Mouse (Mus musculus): ENCODE measurements around the gene Cd68. TPM values are rescaled to one million over a fixed set of nuclear protein-coding genes. Genes with fewer than 3 reads are reported as not detected.

The Cd68 gene
- polyA plus RNA-seq (2017; shearing (Covaris generic)) = 3.9 TPM

DNA sequence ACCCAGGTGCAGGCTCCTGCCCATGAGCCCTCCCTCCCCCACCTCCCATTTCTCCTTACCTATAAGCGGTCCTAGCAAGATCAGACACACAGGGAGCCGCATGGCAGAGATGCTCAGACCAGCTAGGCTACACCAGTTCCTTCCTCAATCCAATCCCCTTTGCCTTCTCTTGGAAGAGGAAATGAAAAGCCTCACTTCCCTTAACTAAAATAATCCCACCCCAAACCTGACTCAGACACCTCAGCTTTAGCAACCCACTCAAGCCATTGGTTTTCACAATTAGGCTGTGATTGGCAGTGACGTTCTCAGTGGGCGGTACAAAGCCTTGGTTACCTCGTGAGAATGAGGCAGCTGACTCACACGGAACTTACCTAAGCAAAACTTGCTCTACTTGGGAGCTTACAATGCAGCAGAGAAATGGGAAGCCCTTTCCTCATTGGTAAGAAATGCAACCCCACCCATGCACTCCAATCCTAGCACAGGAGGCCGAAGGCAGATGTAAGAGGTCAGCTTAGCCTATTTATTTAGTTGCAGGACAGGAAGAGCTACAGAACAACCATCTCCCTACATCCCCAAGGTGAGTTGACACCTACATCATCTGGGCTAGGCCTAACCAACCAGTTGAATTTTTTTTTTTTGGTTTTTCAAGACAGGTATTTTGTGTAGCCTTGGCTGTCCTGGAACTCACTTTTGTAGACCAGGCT lies at the start of gene Cd68:
Cd68 (minus strand) TSS at position 193 of the 704 bp plus-strand sequence.

DNA sequence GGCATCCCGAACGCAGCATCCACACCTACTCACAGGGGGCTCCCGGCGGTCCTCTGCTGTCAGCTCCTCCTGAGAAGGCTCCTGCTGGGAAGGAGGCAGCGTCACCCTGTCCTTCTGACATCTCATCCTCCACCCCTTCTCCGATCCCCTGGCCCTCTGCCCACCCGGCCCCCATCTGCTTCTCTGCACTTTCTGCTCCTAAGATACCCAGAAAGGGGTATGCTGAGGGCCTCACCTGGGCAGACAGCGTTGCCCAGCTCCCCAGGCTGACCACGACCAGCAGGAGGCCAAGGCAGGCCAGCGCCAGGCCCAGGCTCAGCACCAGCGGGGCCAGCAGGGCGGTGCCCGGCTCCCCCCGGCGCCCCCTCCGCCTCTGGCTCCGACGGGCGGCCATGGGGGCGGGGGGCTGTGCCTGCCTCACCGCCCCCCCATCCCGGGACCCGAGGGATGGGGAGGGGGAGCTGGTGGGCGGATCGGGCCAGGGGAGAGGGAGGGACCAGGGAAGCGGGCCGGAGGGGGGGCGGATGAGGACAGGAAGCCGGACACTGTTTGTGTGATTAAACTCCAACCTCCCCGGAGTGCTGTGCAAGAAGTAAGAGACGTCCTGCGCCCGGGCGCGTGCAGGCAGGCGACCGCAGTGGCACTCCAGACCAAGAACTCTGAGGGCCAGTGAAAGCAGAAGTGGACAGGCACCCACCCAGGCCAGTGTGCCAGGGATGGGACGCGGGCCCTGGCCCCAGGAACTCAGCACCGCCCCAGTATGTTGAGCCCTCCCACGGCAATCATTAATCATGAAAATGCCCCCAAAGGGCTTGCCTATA lies 29.6 kb upstream of the Cd68 start, which contains the start of the genes Tnfsf12 and Tnfsfm13:
Tnfsf12 (minus strand) TSS at position 489 of the 821 bp plus-strand sequence.
Tnfsfm13 (minus strand) TSS at position 738 of the 821 bp plus-strand sequence.

DNA sequence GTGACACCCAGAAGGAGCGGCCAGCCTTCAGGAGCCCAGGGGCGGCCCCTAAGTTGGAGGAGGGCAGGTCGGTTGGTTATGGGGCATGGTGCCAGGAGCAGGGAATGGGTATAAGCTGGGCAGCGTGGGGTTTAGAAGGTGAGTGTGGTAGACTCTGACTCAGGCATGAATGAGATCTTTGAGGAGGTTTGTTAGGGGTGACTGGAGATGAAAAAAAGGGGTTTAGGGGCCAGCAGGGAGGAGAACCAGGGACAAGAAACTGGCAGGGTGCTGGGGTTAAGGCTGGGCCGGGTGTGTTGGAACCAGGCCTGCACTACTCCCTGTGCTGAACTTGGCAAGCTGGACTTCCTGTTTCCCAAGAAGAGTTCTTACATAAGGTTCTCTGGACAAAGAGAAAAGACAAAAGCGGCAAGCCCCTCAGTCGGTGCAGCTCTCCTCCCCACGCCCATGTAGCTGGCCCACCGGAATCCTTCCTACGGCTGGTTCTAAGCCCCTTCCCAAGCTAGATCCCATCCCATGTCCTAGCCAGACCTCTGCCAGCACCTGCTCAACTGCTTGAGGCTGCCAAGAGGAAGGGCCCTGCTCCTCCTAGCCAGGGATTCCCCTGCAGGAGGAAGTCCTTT lies 19.7 kb upstream of the Cd68 start, which contains the start of gene Tnfsf13:
Tnfsf13 (minus strand) TSS at position 259 of the 623 bp plus-strand sequence.

DNA sequence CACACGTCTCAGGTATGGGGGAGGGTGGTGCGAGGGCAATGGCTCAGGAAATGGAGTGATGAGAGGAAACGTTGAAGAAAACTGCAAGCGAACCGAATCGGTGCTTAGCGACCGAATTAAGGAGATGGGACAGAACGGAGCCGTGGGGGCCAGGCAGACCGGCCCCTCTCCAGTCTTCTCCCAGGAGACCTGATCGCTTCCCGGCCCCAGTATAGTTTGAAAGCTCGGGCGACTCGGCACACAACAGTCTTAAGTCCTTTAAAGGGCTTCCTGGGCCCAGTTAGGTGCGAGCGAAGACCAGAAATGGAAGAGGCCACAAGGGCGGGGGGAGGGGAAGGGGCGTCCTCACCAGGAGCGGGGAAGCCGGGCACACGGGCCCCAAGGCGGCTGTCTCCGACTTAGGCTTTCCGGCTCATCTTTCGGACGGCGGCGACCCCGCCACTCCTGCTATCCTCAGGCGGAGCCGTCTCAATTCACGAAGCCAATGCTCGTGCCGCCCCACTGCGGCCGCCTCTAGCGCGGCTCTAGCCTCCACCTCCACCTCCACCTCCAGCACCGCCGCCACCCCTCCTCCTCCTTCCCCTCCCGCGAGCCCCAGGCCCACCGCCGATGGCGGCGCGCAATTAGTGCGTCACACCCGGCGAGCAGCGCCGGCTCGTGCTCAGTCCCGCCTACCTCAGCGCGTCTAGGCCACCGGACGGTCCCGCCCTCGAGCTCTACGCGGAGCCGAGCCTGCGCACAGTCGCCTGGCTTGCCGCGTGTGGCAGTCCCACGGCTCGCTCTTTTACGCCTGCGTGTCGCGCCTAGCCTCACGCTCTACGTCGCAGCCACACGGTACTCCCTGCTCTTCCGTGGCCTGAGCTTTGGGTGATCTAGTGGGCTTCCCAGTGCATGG lies 15.6 kb upstream of the Cd68 start, which contains the start of gene Senp3:
Senp3 (minus strand) TSS at position 771 of the 895 bp plus-strand sequence.

DNA sequence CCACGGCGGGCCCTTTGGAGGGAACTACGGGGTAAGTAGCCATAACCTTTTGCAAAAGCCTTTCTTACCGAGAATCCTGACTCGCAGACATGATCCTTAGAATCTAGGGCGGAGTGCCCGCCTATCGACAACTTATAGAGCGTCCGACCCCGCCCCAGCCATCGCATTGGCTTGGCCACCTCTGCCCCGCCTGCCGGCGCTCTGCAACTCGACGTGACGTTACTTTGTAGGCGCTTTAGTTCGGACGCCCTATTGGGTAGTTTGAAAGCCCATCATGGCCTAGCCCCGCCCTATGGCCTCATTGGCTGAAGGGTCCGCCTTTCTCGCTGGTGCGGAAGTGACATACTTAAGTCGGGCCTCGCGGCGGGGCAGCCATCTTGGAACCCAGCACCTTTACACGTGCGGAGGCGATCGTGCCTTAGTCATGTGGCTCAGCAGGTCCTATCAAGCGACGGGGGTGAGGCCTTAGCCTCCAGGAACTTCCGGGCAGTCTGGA lies 6.3 kb upstream of the Cd68 start, which contains the start of gene Eif4a1:
Eif4a1 (minus strand) TSS at position 213 of the 496 bp plus-strand sequence.

DNA sequence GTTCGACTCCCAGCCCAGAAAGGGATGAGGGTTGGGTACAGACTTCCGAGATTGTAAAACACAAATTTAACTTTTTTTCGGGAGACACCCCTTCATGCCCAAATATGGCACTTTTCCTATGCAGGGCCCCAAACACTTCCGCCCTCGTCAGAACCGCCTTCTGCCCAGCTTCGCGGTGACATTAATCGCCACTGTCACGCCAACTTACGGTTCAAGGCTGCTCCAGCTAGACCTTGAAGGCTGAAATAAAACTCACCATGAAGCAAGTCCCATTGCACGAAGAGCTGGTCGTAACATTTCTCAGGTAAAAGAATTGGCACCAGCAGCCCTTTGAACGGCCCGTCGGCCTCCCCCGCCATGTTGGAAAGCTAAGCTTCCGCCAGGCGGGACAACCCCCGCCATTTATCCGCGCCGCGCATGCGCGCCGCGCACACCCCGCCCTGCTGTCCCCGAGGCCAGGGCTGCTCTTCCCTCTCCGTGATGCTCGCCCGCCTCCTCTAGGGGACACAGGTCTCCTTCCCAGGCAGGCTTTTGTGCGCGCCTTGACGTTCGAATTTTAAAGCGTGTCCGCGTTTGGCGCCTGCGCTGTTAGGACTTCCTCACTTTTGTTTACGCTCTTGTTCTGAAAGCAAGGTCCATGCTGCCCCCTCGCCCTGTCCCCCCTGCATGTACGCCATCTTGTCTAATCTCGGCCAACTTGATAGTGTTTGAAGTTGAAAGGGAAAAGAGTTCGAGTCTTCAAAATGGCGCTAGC lies 3.6 kb downstream of the Cd68 start, which contains the start of gene Mpdu1:
Mpdu1 (minus strand) TSS at position 430 of the 754 bp plus-strand sequence.

DNA sequence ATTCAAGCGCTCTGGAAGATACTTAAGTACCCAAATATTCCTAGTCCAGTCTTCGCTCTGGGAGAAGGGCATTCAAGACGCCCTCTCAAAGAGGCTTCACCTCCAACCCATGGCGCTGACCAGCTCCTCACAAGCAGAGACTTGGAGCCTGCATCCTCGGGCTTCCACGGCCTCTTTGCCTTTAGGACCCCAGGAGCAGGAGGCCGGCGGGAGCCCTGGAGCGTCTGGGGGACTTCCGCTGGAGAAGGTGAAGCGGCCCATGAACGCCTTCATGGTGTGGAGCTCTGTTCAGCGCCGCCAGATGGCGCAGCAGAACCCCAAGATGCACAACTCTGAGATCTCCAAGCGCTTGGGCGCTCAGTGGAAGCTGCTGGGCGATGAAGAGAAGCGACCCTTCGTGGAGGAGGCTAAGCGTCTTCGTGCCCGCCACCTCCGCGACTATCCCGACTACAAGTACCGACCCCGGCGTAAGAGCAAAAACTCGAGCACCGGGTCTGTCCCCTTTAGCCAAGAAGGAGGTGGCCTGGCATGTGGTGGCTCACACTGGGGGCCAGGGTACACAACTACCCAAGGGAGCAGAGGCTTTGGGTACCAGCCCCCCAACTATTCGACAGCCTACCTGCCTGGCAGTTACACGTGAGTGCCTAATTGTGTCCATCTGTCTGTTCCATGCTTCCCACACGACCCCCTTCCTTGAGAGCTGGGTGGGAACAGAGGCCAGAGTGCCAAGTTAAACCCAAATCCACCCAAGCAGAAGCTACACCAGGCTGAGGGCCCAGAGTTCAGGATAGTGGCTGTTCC lies 10.5 kb downstream of the Cd68 start, which contains the start of gene Sox15:
Sox15 (plus strand) TSS at position 51 of the 801 bp plus-strand sequence.

DNA sequence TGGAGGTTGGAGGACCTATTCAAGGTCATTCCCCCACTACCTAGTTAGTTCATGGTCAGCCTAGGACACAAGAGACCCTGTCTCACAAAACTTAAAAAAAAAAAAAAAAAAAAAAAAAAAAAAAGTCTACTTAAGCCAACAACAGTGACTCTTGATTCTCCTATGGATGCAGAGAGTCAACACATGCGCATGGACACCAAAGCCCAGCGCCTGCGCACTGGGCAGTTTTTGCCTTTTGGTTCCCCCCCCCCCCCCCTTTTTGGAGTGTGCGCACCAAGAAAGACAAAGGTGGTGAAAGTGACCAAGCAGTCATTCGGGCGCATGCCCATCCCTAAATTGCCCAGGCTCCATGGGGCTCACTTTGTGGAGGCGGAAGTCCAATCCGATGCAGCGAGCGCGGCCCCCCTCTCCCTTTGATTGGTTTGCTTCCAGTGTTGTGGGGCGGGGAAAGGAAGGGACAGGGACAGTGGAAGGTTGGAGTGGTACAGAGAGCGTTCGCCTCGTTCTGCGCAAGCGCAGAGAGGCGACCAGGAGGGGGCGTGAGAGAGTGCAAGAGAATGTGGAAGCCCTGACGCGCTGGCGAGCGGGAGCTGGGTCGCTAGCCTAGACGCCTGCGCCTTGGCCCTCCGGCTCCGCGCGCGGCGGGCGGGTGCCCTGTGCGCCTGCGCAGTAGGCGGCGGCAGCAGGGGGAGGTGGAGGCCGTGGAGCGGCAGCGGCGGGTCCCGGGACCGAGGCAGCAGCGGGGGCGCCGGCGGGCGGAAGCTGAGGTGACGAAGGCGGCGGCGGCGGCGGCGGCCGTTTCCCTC lies 33.5 kb downstream of the Cd68 start, which contains the start of gene Fxr2:
Fxr2 (plus strand) TSS at position 707 of the 806 bp plus-strand sequence.

DNA sequence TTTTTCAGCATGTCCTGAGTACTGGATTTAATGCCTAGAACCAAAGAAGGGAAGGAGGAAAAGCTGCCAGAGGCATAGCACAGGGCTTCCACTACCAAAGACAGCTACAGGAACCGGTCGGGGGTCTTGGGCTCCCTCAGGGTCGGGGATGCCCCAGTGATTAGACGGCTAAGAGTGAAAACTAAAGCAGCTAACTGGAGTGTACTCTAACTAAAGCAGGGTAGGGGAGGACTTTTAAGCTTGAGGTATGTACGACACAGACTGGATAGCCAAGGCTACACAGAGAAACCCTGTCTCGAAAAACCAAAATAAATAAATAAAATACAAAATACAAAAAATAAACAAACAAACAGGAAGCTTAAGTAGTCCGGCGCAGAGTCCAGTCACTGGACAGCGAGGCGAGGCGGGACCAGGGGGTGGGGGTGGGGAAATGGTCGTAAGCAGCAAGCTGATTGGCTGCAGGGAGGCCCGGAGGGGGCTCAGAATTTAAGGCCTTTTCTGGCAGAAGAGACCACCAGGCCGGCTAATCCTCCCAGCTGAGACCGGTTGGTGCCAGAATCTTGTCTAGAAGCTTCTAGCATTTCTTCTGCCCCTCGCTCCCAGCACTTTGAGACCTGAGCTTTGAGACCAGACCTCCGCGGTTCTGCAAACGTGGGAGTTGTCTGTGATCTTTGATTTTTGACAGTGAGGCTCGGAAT lies 44.2 kb downstream of the Cd68 start, which contains the start of gene Sat2:
Sat2 (plus strand) TSS at position 454 of the 698 bp plus-strand sequence.

DNA sequence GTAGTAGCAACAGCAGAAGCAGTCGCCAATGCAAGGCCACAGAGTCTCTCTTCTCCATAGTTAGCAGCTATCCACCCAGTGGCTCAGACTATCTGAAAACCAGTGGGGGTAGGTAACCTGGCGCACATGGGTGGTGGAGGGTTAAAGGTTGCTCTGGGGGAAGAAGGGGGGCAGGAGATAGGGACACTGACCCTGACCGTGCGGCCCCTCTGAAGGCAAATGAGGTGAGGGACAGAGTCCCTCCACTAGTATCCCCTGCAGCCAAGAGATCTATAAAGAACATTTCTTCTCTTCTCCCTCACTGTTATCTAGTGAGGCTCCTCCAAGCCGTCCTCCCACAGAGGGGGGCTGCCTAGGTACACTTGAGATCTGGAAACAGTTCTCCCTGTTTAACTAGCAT lies 48.1 kb downstream of the Cd68 start, which contains the start of gene Shbg:
Shbg (minus strand) TSS at position 101 of the 400 bp plus-strand sequence.

Other genes starting within 250 kb of the Cd68 start
- 0.16 TPM for gene Dnah2, start 117.0 kb downstream of the Cd68 start, polyA plus RNA-seq (2017; shearing (Covaris generic))
- not detected for gene Efnb3, start 105.9 kb downstream of the Cd68 start, polyA plus RNA-seq (2017; shearing (Covaris generic))
- 13.1 TPM for gene Wrap53, start 85.9 kb downstream of the Cd68 start, polyA plus RNA-seq (2017; shearing (Covaris generic))
- gene Trp53, start 85.8 kb downstream of the Cd68 start, polyA plus RNA-seq (2017; shearing (Covaris generic)) = 204 TPM
- not detected for gene Atp1b2, start 60.2 kb downstream of the Cd68 start, polyA plus RNA-seq (2017; shearing (Covaris generic))
- 0.68 TPM for gene Shbg, start 48.2 kb downstream of the Cd68 start, polyA plus RNA-seq (2017; shearing (Covaris generic))
- 0.59 TPM for gene Sat2, start 44.1 kb downstream of the Cd68 start, polyA plus RNA-seq (2017; shearing (Covaris generic))
- 73.0 TPM for gene Fxr2, start 33.2 kb downstream of the Cd68 start, polyA plus RNA-seq (2017; shearing (Covaris generic))
- 0.76 TPM for gene Sox15, start 10.8 kb downstream of the Cd68 start, polyA plus RNA-seq (2017; shearing (Covaris generic))
- gene Mpdu1, start 3.5 kb downstream of the Cd68 start, polyA plus RNA-seq (2017; shearing (Covaris generic)) = 44.5 TPM
- gene Eif4a1, start 6.3 kb upstream of the Cd68 start, polyA plus RNA-seq (2017; shearing (Covaris generic)) = 729 TPM
- 29.6 TPM for gene Senp3, start 15.9 kb upstream of the Cd68 start, polyA plus RNA-seq (2017; shearing (Covaris generic))
- not detected for gene Tnfsf13, start 19.6 kb upstream of the Cd68 start, polyA plus RNA-seq (2017; shearing (Covaris generic))
- gene Tnfsf12, start 29.7 kb upstream of the Cd68 start, polyA plus RNA-seq (2017; shearing (Covaris generic)) = not detected
- not detected for gene Tnfsfm13, start 29.9 kb upstream of the Cd68 start, polyA plus RNA-seq (2017; shearing (Covaris generic))
- 51.9 TPM for gene Polr2a, start 92.5 kb upstream of the Cd68 start, polyA plus RNA-seq (2017; shearing (Covaris generic))
- 0.26 TPM for gene Slc35g3, start 95.8 kb upstream of the Cd68 start, polyA plus RNA-seq (2017; shearing (Covaris generic))
- gene Zbtb4, start 99.8 kb upstream of the Cd68 start, polyA plus RNA-seq (2017; shearing (Covaris generic)) = 4.2 TPM
- 0.52 TPM for gene Chrnb1, start 129.8 kb upstream of the Cd68 start, polyA plus RNA-seq (2017; shearing (Covaris generic))
- not detected for gene Fgf11, start 135.7 kb upstream of the Cd68 start, polyA plus RNA-seq (2017; shearing (Covaris generic))
- not detected for gene Tmem102, start 139.5 kb upstream of the Cd68 start, polyA plus RNA-seq (2017; shearing (Covaris generic))
- 0.16 TPM for gene Gm39566, start 149.1 kb upstream of the Cd68 start, polyA plus RNA-seq (2017; shearing (Covaris generic))
- 0.39 TPM for gene Spem2, start 152.3 kb upstream of the Cd68 start, polyA plus RNA-seq (2017; shearing (Covaris generic))
- gene Spem1, start 156.0 kb upstream of the Cd68 start, polyA plus RNA-seq (2017; shearing (Covaris generic)) = not detected
- gene Nlgn2, start 171.6 kb upstream of the Cd68 start, polyA plus RNA-seq (2017; shearing (Covaris generic)) = 0.15 TPM
- 44.3 TPM for gene Tmem256, start 172.4 kb upstream of the Cd68 start, polyA plus RNA-seq (2017; shearing (Covaris generic))
- gene Plscr3, start 180.2 kb upstream of the Cd68 start, polyA plus RNA-seq (2017; shearing (Covaris generic)) = 8.5 TPM
- gene Tnk1, start 192.6 kb upstream of the Cd68 start, polyA plus RNA-seq (2017; shearing (Covaris generic)) = 0.27 TPM
- gene Tmem95, start 211.9 kb upstream of the Cd68 start, polyA plus RNA-seq (2017; shearing (Covaris generic)) = not detected
- 0.95 TPM for gene Kctd11, start 215.3 kb upstream of the Cd68 start, polyA plus RNA-seq (2017; shearing (Covaris generic))
- 485 TPM for gene Acap1, start 229.4 kb upstream of the Cd68 start, polyA plus RNA-seq (2017; shearing (Covaris generic))
- 1.6 TPM for gene 2810408A11Rik, start 234.8 kb upstream of the Cd68 start, polyA plus RNA-seq (2017; shearing (Covaris generic))
- gene Neurl4, start 234.9 kb upstream of the Cd68 start, polyA plus RNA-seq (2017; shearing (Covaris generic)) = 7.3 TPM
- 235 TPM for gene Gps2, start 247.7 kb upstream of the Cd68 start, polyA plus RNA-seq (2017; shearing (Covaris generic))

Measured in effector memory CD4-positive, alpha-beta T cell, adult 7 months (primary cell).